Mouse (Mus musculus) CH12.LX (cell line): ENCODE data around the gene Psmd5. TPM values are rescaled to one million over a fixed set of nuclear protein-coding genes. Genes with fewer than 3 reads are reported as not detected.

Experiments
- DNase-seq: peaks from one replicate; pipeline ENCODE4 v3.0.0-alpha.2; 2013; ENCODE audit errors: extremely low read depth
- H3K27ac ChIP-seq: 2 replicates; pipeline ENCODE4 v1.5.1; 2012; ENCODE audit warnings: low read depth, mild to moderate bottlenecking, control low read depth, moderate library complexity; ENCODE audit not compliant: insufficient read depth
- H3K27me3 ChIP-seq: replicated peaks from 2 replicates; pipeline ENCODE3; 2012; ENCODE audit warnings: inconsistent platforms
- H3K36me3 ChIP-seq, 2 experiments: replicated peaks in 1 of 2; 2 replicates each; pipeline versions ENCODE3 to v1.6.1; 2012; ENCODE audit warnings: inconsistent platforms in 1 of 2, low read length in 1 of 2, mild to moderate bottlenecking in 1 of 2, mixed read lengths in 1 of 2, moderate library complexity in 1 of 2; ENCODE audit not compliant: control insufficient read depth in 1 of 2, insufficient read depth in 1 of 2
- H3K4me1 ChIP-seq, 2 experiments: 2 replicates each; pipeline ENCODE4 v1.6.1; 2012; ENCODE audit warnings: inconsistent platforms in 1 of 2, moderate library complexity in 1 of 2; ENCODE audit not compliant: insufficient read depth in 2 of 2, control insufficient read depth in 1 of 2
- H3K4me2 ChIP-seq: 2 replicates; pipeline ENCODE4 v1.6.1; 2012; ENCODE audit warnings: low read depth, mild to moderate bottlenecking, control low read depth; ENCODE audit not compliant: poor library complexity, insufficient read depth, severe bottlenecking
- H3K4me3 ChIP-seq, 3 experiments: fragments of 150-350 bp in 1 of 3; sonication (generic) in 1 of 3; replicated peaks in 1 of 3; 2 replicates each; pipeline versions ENCODE3 to v1.5.1; 2011 to 2012; ENCODE audit warnings: low read depth in 2 of 3, low read length in 2 of 3, mild to moderate bottlenecking in 2 of 3, moderate library complexity in 2 of 3, control low read depth in 1 of 3, improper control_type of control experiment in 1 of 3, inconsistent platforms in 1 of 3, mixed read lengths in 1 of 3; ENCODE audit not compliant: poor library complexity in 1 of 3
- H3K79me2 ChIP-seq: replicated peaks from 2 replicates; pipeline ENCODE4 v1.6.1; 2012; ENCODE audit warnings: mild to moderate bottlenecking, moderate library complexity; ENCODE audit not compliant: control insufficient read depth, poor library complexity, insufficient read depth, severe bottlenecking; ENCODE audit errors: extremely low read depth
- H3K9ac ChIP-seq: 2 replicates; pipeline ENCODE4 v1.6.1; 2012; ENCODE audit warnings: low read depth, mild to moderate bottlenecking, control low read depth, moderate library complexity; ENCODE audit not compliant: insufficient read depth
- H3K9me3 ChIP-seq: replicated peaks from 2 replicates; pipeline ENCODE3; 2012; ENCODE audit warnings: low read length, inconsistent platforms, mixed read lengths
- CHD1 ChIP-seq: IDR thresholded peaks from 2 replicates; pipeline ENCODE4 v1.6.1; 2012; ENCODE audit warnings: low read depth, low read length, improper control_type of control experiment, inconsistent platforms
- CHD2 ChIP-seq: IDR thresholded peaks from 2 replicates; pipeline ENCODE4 v1.6.1; 2011; ENCODE audit warnings: low read length, improper control_type of control experiment
- CTCF ChIP-seq, 2 experiments: IDR thresholded peaks in 1 of 2; conservative IDR thresholded peaks in 1 of 2; 2 replicates each; pipeline ENCODE4 v1.5.1; 2011 to 2012; ENCODE audit warnings: low read depth in 2 of 2, low read length in 2 of 2, improper control_type of control experiment in 1 of 2, inconsistent platforms in 1 of 2, mild to moderate bottlenecking in 1 of 2, moderate library complexity in 1 of 2
- ELF1 ChIP-seq: IDR thresholded peaks from 2 replicates; pipeline ENCODE4 v1.6.1; 2014; ENCODE audit warnings: low read depth, mild to moderate bottlenecking, inconsistent platforms, low read length, improper control_type of control experiment
- EP300 ChIP-seq: IDR thresholded peaks from 2 replicates; pipeline ENCODE4 v1.6.1; 2011; ENCODE audit warnings: low read length, improper control_type of control experiment
- ETS1 ChIP-seq: conservative IDR thresholded peaks from 2 replicates; pipeline ENCODE4 v1.6.1; 2012; ENCODE audit warnings: low read depth, mild to moderate bottlenecking, inconsistent platforms, low read length, improper control_type of control experiment, moderate library complexity
- JUN ChIP-seq: IDR thresholded peaks from 2 replicates; pipeline ENCODE4 v1.6.1; 2011; ENCODE audit warnings: low read depth, mild to moderate bottlenecking, low read length, improper control_type of control experiment, moderate library complexity; ENCODE audit not compliant: insufficient read depth
- JUND ChIP-seq: conservative IDR thresholded peaks from 2 replicates; pipeline ENCODE4 v1.6.1; 2011; ENCODE audit warnings: low read depth, low read length, improper control_type of control experiment
- KAT2A ChIP-seq: IDR thresholded peaks from 2 replicates; pipeline ENCODE4 v1.6.1; 2012; ENCODE audit warnings: low read length, improper control_type of control experiment, inconsistent platforms; ENCODE audit not compliant: insufficient replicate concordance
- MAFK ChIP-seq: IDR thresholded peaks from 2 replicates; pipeline ENCODE4 v1.6.1; 2011; ENCODE audit warnings: low read length, improper control_type of control experiment; ENCODE audit not compliant: insufficient replicate concordance
- MAZ ChIP-seq: IDR thresholded peaks from 2 replicates; pipeline ENCODE4 v1.6.1; 2012; ENCODE audit warnings: low read depth, mild to moderate bottlenecking, inconsistent platforms, low read length, improper control_type of control experiment, moderate library complexity
- MEF2A ChIP-seq: IDR thresholded peaks from 2 replicates; pipeline ENCODE4 v1.6.1; 2014; ENCODE audit warnings: low read depth, mild to moderate bottlenecking, inconsistent platforms, low read length, improper control_type of control experiment, borderline replicate concordance
- MXI1 ChIP-seq: IDR thresholded peaks from 2 replicates; pipeline ENCODE4 v1.6.1; 2011; ENCODE audit warnings: mild to moderate bottlenecking, low read depth, low read length, improper control_type of control experiment
- MYC ChIP-seq: IDR thresholded peaks from 2 replicates; pipeline ENCODE4 v1.6.1; 2011; ENCODE audit warnings: low read depth, mild to moderate bottlenecking, improper control_type of control experiment, low read length
- NRF1 ChIP-seq: IDR thresholded peaks from 2 replicates; pipeline ENCODE4 v1.6.1; 2014; ENCODE audit warnings: low read depth, mild to moderate bottlenecking, inconsistent platforms, low read length, improper control_type of control experiment, moderate library complexity
- PAX5 ChIP-seq: IDR thresholded peaks from 2 replicates; pipeline ENCODE4 v1.6.1; 2012; ENCODE audit warnings: low read length, inconsistent platforms, mixed read lengths
- POLR2AphosphoS2 ChIP-seq: IDR thresholded peaks from 2 replicates; pipeline ENCODE4 v1.6.1; 2011; ENCODE audit warnings: low read depth, low read length, improper control_type of control experiment
- RAD21 ChIP-seq: IDR thresholded peaks from 2 replicates; pipeline ENCODE4 v1.6.1; 2011; ENCODE audit warnings: low read depth, mild to moderate bottlenecking, low read length, improper control_type of control experiment, moderate library complexity
- RCOR1 ChIP-seq: conservative IDR thresholded peaks from 2 replicates; pipeline ENCODE4 v1.6.1; 2012; ENCODE audit warnings: low read depth, mild to moderate bottlenecking, inconsistent platforms, low read length, improper control_type of control experiment
- SMC3 ChIP-seq: IDR thresholded peaks from 2 replicates; pipeline ENCODE4 v1.6.1; 2011; ENCODE audit warnings: low read depth, low read length, improper control_type of control experiment
- TCF12 ChIP-seq: IDR thresholded peaks from 2 replicates; pipeline ENCODE4 v1.6.1; 2014; ENCODE audit warnings: low read depth, mild to moderate bottlenecking, inconsistent platforms, low read length, improper control_type of control experiment
- UBTF ChIP-seq: IDR thresholded peaks from 2 replicates; pipeline ENCODE4 v1.6.1; 2012; ENCODE audit warnings: low read depth, mild to moderate bottlenecking, inconsistent platforms, low read length, improper control_type of control experiment, moderate library complexity
- USF2 ChIP-seq: conservative IDR thresholded peaks from 2 replicates; pipeline ENCODE4 v1.6.1; 2011; ENCODE audit warnings: low read depth, low read length, improper control_type of control experiment
- ZC3H11A ChIP-seq: IDR thresholded peaks from 2 replicates; pipeline ENCODE4 v1.6.1; 2012; ENCODE audit warnings: low read depth, mild to moderate bottlenecking, inconsistent platforms, low read length, improper control_type of control experiment
- ZMIZ1 ChIP-seq: IDR thresholded peaks from 2 replicates; pipeline ENCODE4 v1.6.1; 2012; ENCODE audit warnings: low read depth, mild to moderate bottlenecking, inconsistent platforms, low read length, improper control_type of control experiment
- dilution Hi-C: fragments of 300-500 bp; cut with MboI; formaldehyde crosslinking; loops from 2 replicates; pipeline ENCODE4 v1.14.3; 2020; ENCODE audit warnings: low sequenced_read_pairs; ENCODE audit not compliant: extremely low pct_unique_long_range_greater_than_20kb, extremely low pct_ligation_motif_present
- in situ Hi-C: fragments of 300-500 bp; cut with MboI; formaldehyde crosslinking; loops from 3 replicates; pipeline ENCODE4 v1.14.3; 2019; ENCODE audit warnings: low sequenced_read_pairs, low pct_ligation_motif_present, low pct_unique_long_range_greater_than_20kb, mixed read lengths
- polyA plus RNA-seq: library from polyadenylated mRNA; unstranded; fragments of >175 nt; gene quantifications from 2 replicates; pipeline ENCODE4 v1.2.1, GENCODE M21; 2012; ENCODE audit warnings: low read depth; ENCODE audit not compliant: insufficient read length
- total RNA-seq, 2 experiments: library from RNA; depleted of rRNA; stranded (reverse); fragments of 300-350 nt in 1 of 2; fragments of >200 nt in 1 of 2; gene quantifications; 2 replicates each; pipeline ENCODE4 v1.2.3; 2012 to 2014

The Psmd5 gene
- total and polyA plus RNA-seq, 3 experiments = 27.9 to 81.9 (median 81.2) TPM

- H3K27me3 ChIP-seq = no peaks in the 10 kb centered on the region
- DNase-seq = peak; percentile 52
These were observed 45.4 kb upstream of the Psmd5 start for GRCm38 (mm10) chr2:34920144-34920543.

GRCm38 (mm10) chr2:34915103-34915502 is 40.3 kb upstream of the Psmd5 start:
- in situ Hi-C loops = loop anchor here (10.0 kb wide), 1 partner anchor 50 kb away; the partner anchor contains the start of gene Traf1
- H3K27me3 ChIP-seq = no peaks in the 10 kb centered on the region

More at GRCm38 (mm10) chr2:34920144-34920543, 45.4 kb upstream of the Psmd5 start:
- in situ Hi-C loops = no loop called here
- Histone ChIP-seq H3K4me3 (no peak overlapping the region), H3K9me3 (no peaks in the 10 kb centered on the region)
- peak; percentile 67 for TF ChIP-seq ETS1
- no peak for TF ChIP-seq NRF1
- TF ChIP-seq MAZ = no peak
- TF ChIP-seq EP300 = peak; percentile 59; the same call in 1 of the 2 replicates
- no peak for TF ChIP-seq MAFK
- no peak for TF ChIP-seq ZC3H11A
- no peak for TF ChIP-seq RCOR1
- no peak for TF ChIP-seq PAX5
- TF ChIP-seq TCF12 = peak; percentile 65; the same call in 1 of the 2 replicates
- no peak for TF ChIP-seq RAD21
- peak; percentile 79; the same call in 1 of the 2 replicates for TF ChIP-seq MEF2A
- TF ChIP-seq, all 38 proteins: peak for 4
- Histone ChIP-seq H3K9ac (no peak overlapping the region), H3K36me3 (no peaks in the 10 kb centered on the region), H3K4me2 (no peak overlapping the region), H3K79me2 (no peaks in the 10 kb centered on the region), H3K4me1 (peaks cover 13 to 29% of the 10 kb centered on the region in 2 experiments), H3K27ac (no peak overlapping the region)
- dilution Hi-C loops = no loop called here

More at GRCm38 (mm10) chr2:34915103-34915502, 40.3 kb upstream of the Psmd5 start:
- no peaks in the 10 kb centered on the region for H3K79me2 ChIP-seq
- H3K4me1 ChIP-seq = peaks cover 16 to 51% of the 10 kb centered on the region in 2 experiments
- no peaks in the 10 kb centered on the region for H3K9me3 ChIP-seq
- H3K4me3 ChIP-seq = no peak overlapping the region
- no peak for DNase-seq
- TF ChIP-seq KAT2A (no peak), RAD21 (no peak), JUN (no peak), CTCF (conservative IDR thresholded peaks at IDR 0.05 in 1 of 2, IDR thresholded peaks at IDR 0.05 in 1 of 2; ENCODE audit: low read depth in 2 of 2, low read length in 2 of 2) (no peak), SMC3 (no peak), ETS1 (no peak), ELF1 (no peak), ZMIZ1 (no peak), MYC (no peak), USF2 (no peak), PAX5 (no peak), RCOR1 (no peak), JUND (no peak), CHD2 (no peak), UBTF (no peak), CHD1 (no peak), EP300 (no peak), MXI1 (no peak), POLR2AphosphoS2 (no peak)
- TF ChIP-seq, all 38 proteins: peak for 0
- Histone ChIP-seq H3K4me2 (no peak overlapping the region), H3K9ac (no peak overlapping the region), H3K36me3 (peaks cover 14 to 22% of the 10 kb centered on the region in 2 experiments), H3K27ac (no peak overlapping the region)
- dilution Hi-C loops = no loop called here
